Mouse (Mus musculus) E14TG2a.4 (cell line): ENCODE results near the gene Dip2a.
A peak's percentile ranks its signal among the peaks of the same experiment; 100 is the strongest.

Experiments used
- H3K27me3 ChIP-seq: 2 replicates; pipeline ENCODE4 v1.6.1; 2014; ENCODE audit warnings: low read length, control low read depth; ENCODE audit not compliant: insufficient read depth
- H3K36me3 ChIP-seq: 2 replicates; pipeline ENCODE4 v1.6.1; 2014; ENCODE audit warnings: low read length, control low read depth; ENCODE audit not compliant: insufficient read depth
- H3K4me1 ChIP-seq: replicated peaks from 2 replicates; pipeline ENCODE4 v1.6.1; 2014; ENCODE audit warnings: low read depth, low read length, control low read depth
- H3K4me3 ChIP-seq: replicated peaks from 2 replicates; pipeline ENCODE4 v1.5.1; 2014; ENCODE audit warnings: mild to moderate bottlenecking, low read length
- H3K9me3 ChIP-seq: 2 replicates; pipeline ENCODE4 v1.6.1; 2014; ENCODE audit warnings: low read length, control low read depth
- CTCF ChIP-seq: conservative IDR thresholded peaks from 2 replicates; pipeline ENCODE4 v1.5.1; 2014; ENCODE audit warnings: low read length
- NANOG ChIP-seq: IDR thresholded peaks from 2 replicates; pipeline ENCODE4 v1.6.1; 2014; ENCODE audit warnings: borderline replicate concordance, low read length, mixed read lengths
- POU5F1 ChIP-seq: IDR thresholded peaks from 2 replicates; pipeline ENCODE4 v1.6.1; 2014; ENCODE audit warnings: low read length, borderline replicate concordance

Gene Dip2a

DNA sequence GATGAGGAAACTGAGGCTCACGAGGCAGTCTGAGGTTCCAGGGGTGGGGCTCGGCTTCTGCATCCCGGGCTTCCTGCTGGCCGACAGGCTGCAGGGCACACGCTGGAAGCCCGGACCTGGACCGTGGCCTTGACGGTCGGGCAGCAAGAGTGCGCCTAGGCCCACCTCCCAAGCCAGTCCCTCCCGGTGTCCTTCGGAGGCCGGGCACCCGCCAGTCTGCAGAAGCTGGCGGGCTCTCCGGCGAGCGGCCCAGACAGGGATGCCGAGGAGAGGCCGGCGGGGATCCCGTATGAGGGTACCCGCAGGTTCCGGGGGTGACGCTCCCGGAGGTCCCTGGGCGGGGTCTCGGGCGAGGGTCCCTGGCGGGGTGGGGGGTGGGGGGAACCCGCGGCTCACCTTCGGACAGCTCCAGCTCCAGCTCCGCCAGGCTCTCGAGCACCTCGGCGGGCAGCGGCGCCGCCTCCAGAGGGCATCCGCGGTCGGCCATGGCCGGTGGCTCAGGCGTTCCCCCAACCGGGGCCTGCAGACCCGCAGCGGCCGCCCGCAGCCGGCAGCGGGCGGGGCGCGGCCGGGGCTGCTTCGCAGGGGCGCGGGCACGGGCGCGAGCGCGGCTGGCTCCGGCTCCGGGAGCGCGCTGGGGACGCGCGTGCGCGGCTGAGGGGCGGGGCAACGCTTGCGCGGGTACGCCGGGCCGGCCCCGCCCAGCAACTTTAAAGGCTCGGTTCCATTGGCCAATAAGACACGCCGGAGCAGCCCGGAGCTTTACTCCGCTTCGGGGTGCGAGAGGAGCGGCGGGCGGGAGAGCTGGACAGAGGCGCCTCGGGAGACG is at the start of gene Dip2a:
Gene Dip2a, minus strand, starts transcription at position 581 of the 829 bp plus-strand sequence.
- TF ChIP-seq NANOG (no peak), CTCF (no peak), POU5F1 (no peak)

DNA sequence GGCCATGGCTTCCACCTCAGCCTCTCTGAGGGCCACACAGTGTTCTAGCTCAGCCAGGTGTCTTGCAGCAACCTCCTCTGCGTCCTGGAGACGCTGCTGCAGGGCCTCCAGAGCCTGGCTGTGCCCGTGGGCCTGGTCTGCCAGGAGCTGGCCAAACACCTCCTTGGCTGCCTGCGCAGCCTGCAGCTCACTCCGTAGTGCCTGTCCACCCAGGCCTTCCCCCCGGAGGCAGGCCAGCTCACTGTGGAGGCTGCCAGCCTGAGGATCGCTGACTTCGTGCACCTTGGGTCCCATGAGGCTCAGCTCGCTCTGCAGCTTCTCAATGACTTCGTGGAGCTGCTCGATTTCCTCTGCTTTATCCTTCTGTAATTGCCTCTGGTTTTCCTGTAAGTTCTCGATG is 47.5 kb upstream of the Dip2a start:
- TF ChIP-seq CTCF (no peak), NANOG (no peak), POU5F1 (no peak)
- Histone ChIP-seq H3K36me3 (peaks cover 95% of the 10 kb centered on the region), H3K4me3 (no peak overlapping the region), H3K4me1 (peaks cover 24% of the 10 kb centered on the region), H3K9me3 (no peaks in the 10 kb centered on the region), H3K27me3 (no peaks in the 10 kb centered on the region)

More for the DNA sequence above, at the start of gene Dip2a:
- Histone ChIP-seq H3K4me1 (peaks cover 19% of the 10 kb centered on the region), H3K27me3 (peaks cover 22% of the 10 kb centered on the region), H3K9me3 (no peaks in the 10 kb centered on the region), H3K4me3 (peak within 1 kb of the TSS; percentile 87), H3K36me3 (peaks cover 12% of the 10 kb centered on the region)

DNA sequence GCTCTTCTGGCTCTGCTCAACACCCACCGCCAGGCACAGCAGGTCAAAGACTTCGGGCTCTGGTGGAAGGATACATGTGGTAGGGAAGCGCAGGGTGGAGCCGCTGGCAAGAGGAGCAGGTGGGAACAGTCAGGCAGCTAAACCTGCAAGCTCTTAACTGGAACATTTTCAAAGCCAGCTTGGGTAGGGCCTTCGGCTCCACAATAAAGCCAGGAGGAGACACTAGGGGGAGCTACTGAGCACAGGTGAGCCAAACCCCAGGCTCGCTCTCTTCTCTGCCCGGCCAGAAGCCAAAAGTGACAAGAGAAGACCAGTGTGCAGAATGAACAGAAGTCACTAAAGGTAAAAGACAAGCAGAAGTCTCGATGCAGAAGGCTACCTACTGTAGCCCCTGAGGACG is 46.7 kb upstream of the Dip2a start:
- no peaks in the 10 kb centered on the region for H3K27me3 ChIP-seq
- no peak overlapping the region for H3K4me3 ChIP-seq
- H3K4me1 ChIP-seq: peaks cover 24% of the 10 kb centered on the region
- no peaks in the 10 kb centered on the region for H3K9me3 ChIP-seq
- TF ChIP-seq CTCF (peak; percentile 90), NANOG (no peak), POU5F1 (no peak)
- H3K36me3 ChIP-seq: peaks cover 94% of the 10 kb centered on the region

DNA sequence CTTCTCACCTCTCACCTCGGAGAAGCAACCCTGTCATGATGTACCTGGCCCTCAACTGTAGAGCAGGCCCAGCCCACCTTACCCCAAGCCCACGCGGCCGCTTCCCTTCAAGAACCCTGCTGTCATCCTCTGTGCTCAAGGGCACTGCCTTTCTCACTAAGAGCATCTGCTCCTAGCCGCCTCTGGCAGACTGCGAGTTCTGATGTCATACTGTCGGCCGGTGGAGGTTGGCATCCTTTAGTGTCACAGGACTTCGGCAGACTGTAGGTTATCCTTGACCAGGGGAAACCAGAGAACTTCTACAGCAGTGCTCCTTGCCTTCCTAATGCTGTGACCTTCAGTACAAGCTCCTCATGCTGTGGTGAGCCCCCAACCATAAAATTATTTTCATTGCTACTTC is 46.1 kb upstream of the Dip2a start:
- Histone ChIP-seq H3K4me1 (peaks cover 24% of the 10 kb centered on the region), H3K9me3 (no peaks in the 10 kb centered on the region), H3K27me3 (no peaks in the 10 kb centered on the region), H3K36me3 (peaks cover 94% of the 10 kb centered on the region), H3K4me3 (no peak overlapping the region)
- TF ChIP-seq POU5F1 (no peak), NANOG (no peak), CTCF (no peak)

DNA sequence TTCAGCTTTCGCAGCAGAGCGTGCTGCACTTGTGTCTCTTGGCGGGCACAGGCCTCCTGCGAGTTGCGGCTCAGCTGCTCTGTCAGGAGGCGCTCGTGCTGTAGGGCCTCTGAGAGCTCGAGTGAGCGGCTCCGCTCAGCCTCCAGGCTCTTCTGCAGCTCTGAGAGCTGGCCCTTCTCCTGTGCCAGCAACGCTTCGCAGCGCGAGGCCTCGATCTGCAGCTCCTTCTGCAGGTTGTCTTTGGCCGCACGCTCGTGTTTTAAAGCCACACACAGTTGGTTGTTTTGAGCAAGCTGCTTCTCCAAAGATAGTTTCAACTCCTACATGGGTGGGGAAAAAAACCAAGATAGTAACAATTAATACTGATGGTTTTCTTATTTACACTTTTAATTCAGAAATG is 29.9 kb upstream of the Dip2a start:
- no peaks in the 10 kb centered on the region for H3K27me3 ChIP-seq
- H3K36me3 ChIP-seq: peaks cover 98% of the 10 kb centered on the region
- H3K4me1 ChIP-seq: peaks cover 40% of the 10 kb centered on the region
- H3K9me3 ChIP-seq: 0 out of 2 replicates have a peak, but pooled peaks cover 5% of the 10 kb centered on the region
- H3K4me3 ChIP-seq: peak overlapping the region; percentile 63
- no peak for TF ChIP-seq CTCF
- TF ChIP-seq POU5F1: no peak
- no peak for TF ChIP-seq NANOG

DNA sequence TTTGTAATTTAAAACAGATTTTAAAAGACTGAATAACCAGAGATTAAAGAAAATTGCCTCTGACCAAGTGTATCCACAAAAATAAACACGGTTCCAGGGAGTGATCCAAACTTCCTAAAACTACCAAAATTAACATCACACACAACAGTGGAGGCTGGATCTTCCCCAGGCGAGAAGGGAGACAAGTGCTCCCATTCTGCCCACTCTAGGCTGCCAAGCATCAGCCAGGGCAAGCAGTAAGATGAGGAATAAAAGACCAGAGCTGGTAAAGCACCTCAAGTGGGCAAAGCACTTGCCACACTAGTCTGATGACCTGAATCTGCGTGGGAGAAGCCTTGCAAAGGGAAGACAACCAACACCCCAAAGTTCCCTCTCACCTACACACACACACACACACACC is 26.6 kb upstream of the Dip2a start:
- peaks cover 98% of the 10 kb centered on the region for H3K36me3 ChIP-seq
- peaks cover 27% of the 10 kb centered on the region for H3K4me1 ChIP-seq
- no peak overlapping the region for H3K4me3 ChIP-seq
- H3K9me3 ChIP-seq: 0 out of 2 replicates have a peak, but pooled peaks cover 5% of the 10 kb centered on the region
- H3K27me3 ChIP-seq: no peaks in the 10 kb centered on the region
- TF ChIP-seq CTCF (no peak), POU5F1 (no peak), NANOG (no peak)

DNA sequence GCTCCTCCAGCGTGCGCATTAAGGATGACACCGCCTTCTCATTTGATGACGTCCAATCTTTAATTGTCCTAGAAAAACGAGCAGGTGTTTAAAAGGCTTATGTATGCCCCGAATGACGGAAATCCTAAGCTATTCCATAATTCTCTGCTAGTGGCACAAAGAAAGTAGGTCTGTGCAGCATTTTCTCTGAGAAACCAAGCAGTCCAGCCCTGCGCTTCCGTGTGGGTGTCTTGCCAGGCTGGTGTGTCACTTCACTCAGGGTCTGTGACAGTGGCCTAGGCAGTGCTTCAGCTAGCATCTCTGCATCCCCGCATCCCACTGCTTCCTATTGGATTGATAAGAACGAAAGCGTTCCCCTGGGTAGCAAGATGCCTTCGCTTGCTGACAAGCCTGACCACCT is 23.7 kb upstream of the Dip2a start:
- Histone ChIP-seq H3K4me1 (peaks cover 5% of the 10 kb centered on the region), H3K36me3 (peaks cover 99% of the 10 kb centered on the region), H3K9me3 (0 out of 2 replicates have a peak, but pooled peaks cover 5% of the 10 kb centered on the region), H3K27me3 (no peaks in the 10 kb centered on the region), H3K4me3 (no peak overlapping the region)
- no peak for TF ChIP-seq POU5F1
- TF ChIP-seq NANOG: no peak

DNA sequence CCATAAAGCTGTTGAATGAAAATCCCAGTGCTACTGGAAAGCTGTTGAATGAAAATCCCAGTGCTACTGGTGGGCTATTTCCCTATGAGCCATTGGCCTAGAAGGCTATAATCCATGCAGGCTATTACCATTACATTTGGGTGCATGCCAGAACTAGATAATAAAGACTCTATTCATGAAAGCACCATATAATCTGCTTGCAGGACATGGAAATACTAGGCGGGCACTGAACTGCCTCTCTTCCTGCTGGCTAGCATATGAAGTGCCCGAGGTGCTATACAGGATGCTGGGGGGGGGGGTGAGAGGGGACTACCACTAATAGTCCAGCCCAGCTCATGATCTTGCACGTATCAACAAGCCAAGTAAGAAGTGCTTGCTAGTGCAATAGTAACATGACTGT is 18.1 kb upstream of the Dip2a start:
- Histone ChIP-seq H3K9me3 (no peaks in the 10 kb centered on the region), H3K36me3 (peaks cover 86% of the 10 kb centered on the region), H3K4me3 (no peak overlapping the region), H3K27me3 (no peaks in the 10 kb centered on the region), H3K4me1 (peaks cover 6% of the 10 kb centered on the region)
- TF ChIP-seq CTCF (no peak), POU5F1 (no peak), NANOG (no peak)
